In genomic region chr16:72028216-72028610, GRCm38 (mm10) we compare ENCODE assay signal across 9 mouse cellular contexts.
DNase-seq lines count a peak whose midpoint lies in the region; ATAC-seq and TF ChIP-seq lines count a peak whose summit lies in the region.
"Had no signal": no experiment of that assay in that cellular context is flagged by ENCODE, and none has a peak within 500 bp of the region (broad histone marks: within the 10 kb centered on the region; RNA-seq: fewer than 3 reads in every experiment).

No protein-coding gene starts in this region.

- WGBS in lung, postnatal 0 days, result 4% methylated on average over 6 of the region's 6 CpGs
- WGBS in limb, embryonic 14.5 days, result 7% methylated on average over 6 of the region's 6 CpGs

- H3K4me3 ChIP-seq in gastrocnemius, adult 2 months, result peak overlapping the region; percentile 47; the same call in 1 of the 2 replicates
- H3K4me3 ChIP-seq in lung, postnatal 0 days (ENCODE audit: low read depth, low read length), result peak overlapping the region; percentile 8; the same call in 1 of the 2 replicates
- peak overlapping the region; percentile 41 for H3K4me3 ChIP-seq in limb, embryonic 14.5 days (replicated peaks; ENCODE audit: low read length)

- no peak overlapping the region for H3K9ac ChIP-seq in lung, postnatal 0 days (replicated peaks; ENCODE audit: low read depth)
- peak overlapping the region; percentile 13 for H3K9ac ChIP-seq in limb, embryonic 14.5 days (ENCODE audit: low read depth, low read length, severe bottlenecking)

- intact Hi-C loops in gastrocnemius, adult 2 months (cut with DNase I), result no loop called here

- H3K4me1 ChIP-seq in lung, postnatal 0 days (ENCODE audit: insufficient read depth, low read depth, low read length), result no peaks in the 10 kb centered on the region
- H3K4me1 ChIP-seq in limb, embryonic 14.5 days (ENCODE audit: control insufficient read depth, insufficient read depth, low read length), result 0 out of 2 replicates have a peak, but pooled peaks cover 4% of the 10 kb centered on the region

- H3K9me3 ChIP-seq in lung, postnatal 0 days (ENCODE audit: low read length), result no peaks in the 10 kb centered on the region
- no peaks in the 10 kb centered on the region for H3K9me3 ChIP-seq in limb, embryonic 14.5 days (ENCODE audit: control insufficient read depth, low read length)

- DNase-seq in gastrocnemius, adult 2 months, result no peak
- no peak for DNase-seq in gastrocnemius, postnatal 4 days (ENCODE audit: low spot score in 2 of 2)
- DNase-seq in lung, postnatal 0 days (ENCODE audit: low spot score), result no peak
- DNase-seq in lung, postnatal 25 days (ENCODE audit: low spot score), result no peak
- no peak for DNase-seq in limb, embryonic 14.5 days (ENCODE audit: low spot score)
- no peak for DNase-seq in thymus, postnatal 10 days (ENCODE audit: low spot score in 2 of 2)
- no peak for DNase-seq in urinary bladder, postnatal 4 days (ENCODE audit: low spot score in 2 of 2)
- no peak for DNase-seq in left cerebral cortex, adult 18-20 months (ENCODE audit: low spot score in 2 of 2)
- DNase-seq: cerebellum, adult 11-12 months had no signal

- H3K36me3 ChIP-seq in lung, postnatal 0 days (ENCODE audit: insufficient read depth, low read length), result no peaks in the 10 kb centered on the region
- H3K36me3 ChIP-seq in limb, embryonic 14.5 days (ENCODE audit: control insufficient read depth, insufficient read depth, low read length), result no peaks in the 10 kb centered on the region

- TF ChIP-seq POLR2A in limb, embryonic 14.5 days (IDR thresholded peaks at IDR 0.05; ENCODE audit: borderline replicate concordance, extremely low read depth, insufficient read depth, insufficient read length), result no peak

- TF ChIP-seq EP300 in lung, postnatal 0 days (IDR thresholded peaks at IDR 0.05), result no peak

- peak overlapping the region; percentile 48 for H3K4me2 ChIP-seq in lung, postnatal 0 days (replicated peaks; ENCODE audit: low read depth, low read length)
- H3K4me2 ChIP-seq in limb, embryonic 14.5 days (replicated peaks; ENCODE audit: low read depth, low read length, severe bottlenecking), result peak overlapping the region; percentile 61

- TF ChIP-seq CTCF in gastrocnemius, adult 2 months (IDR thresholded peaks at IDR 0.05), result no peak
- TF ChIP-seq CTCF in lung, postnatal 0 days (IDR thresholded peaks at IDR 0.05), result no peak

- no peak for ATAC-seq in lung, postnatal 0 days
- ATAC-seq in limb, embryonic 14.5 days (ENCODE audit: low FRiP score, low read depth), result no peak

- 0 out of 2 replicates have a peak, but pooled peaks cover 7% of the 10 kb centered on the region for H3K27me3 ChIP-seq in lung, postnatal 0 days (replicated peaks; ENCODE audit: insufficient read depth, low read length)
- peaks cover 20% of the 10 kb centered on the region for H3K27me3 ChIP-seq in limb, embryonic 14.5 days (ENCODE audit: control insufficient read depth, insufficient read depth, low read length)

- H3K27ac ChIP-seq in gastrocnemius, adult 2 months, result no peak overlapping the region
- no peak overlapping the region for H3K27ac ChIP-seq in lung, postnatal 0 days (ENCODE audit: low read length)
- H3K27ac ChIP-seq in limb, embryonic 14.5 days (replicated peaks; ENCODE audit: low read depth, low read length), result no peak overlapping the region
